Mouse (Mus musculus) ES-E14 (cell line): ENCODE data around the gene C2cd2. TPM values are rescaled to one million over a fixed set of nuclear protein-coding genes. Genes with fewer than 3 reads are reported as not detected.

Experiments used
- DNase-seq: peaks from one replicate; pipeline ENCODE4 v3.0.0-alpha.2; 2013; ENCODE audit warnings: low read depth, low spot score
- H3K27ac ChIP-seq: 2 replicates; pipeline ENCODE4 v1.5.1; 2012; ENCODE audit warnings: low read depth, mild to moderate bottlenecking, low read length, moderate library complexity, mixed read lengths; ENCODE audit not compliant: poor library complexity, insufficient read depth, severe bottlenecking
- H3K36me3 ChIP-seq: 2 replicates; pipeline ENCODE4 v1.6.1; 2012; ENCODE audit warnings: mild to moderate bottlenecking, low read length, moderate library complexity, mixed read lengths; ENCODE audit not compliant: control insufficient read depth, poor library complexity, insufficient read depth, severe bottlenecking
- H3K4me1 ChIP-seq, 2 experiments: fragments of 150-350 bp in 1 of 2; sonication (generic) in 1 of 2; 2 replicates each; pipeline ENCODE4 v1.6.1; 2012; ENCODE audit warnings: low read length in 2 of 2, mild to moderate bottlenecking in 1 of 2, mixed read lengths in 1 of 2; ENCODE audit not compliant: control insufficient read depth in 2 of 2, insufficient read depth in 2 of 2, poor library complexity in 1 of 2
- H3K4me3 ChIP-seq, 2 experiments: fragments of 150-350 bp in 1 of 2; sonication (generic) in 1 of 2; 2 replicates each; pipeline ENCODE4 v1.5.1; 2012; ENCODE audit warnings: low read length in 2 of 2, low read depth in 1 of 2, mild to moderate bottlenecking in 1 of 2, mixed read lengths in 1 of 2; ENCODE audit not compliant: insufficient read depth in 1 of 2, poor library complexity in 1 of 2, severe bottlenecking in 1 of 2
- H3K9ac ChIP-seq: 2 replicates; pipeline ENCODE4 v1.6.1; 2012; ENCODE audit warnings: low read depth, mild to moderate bottlenecking, low read length, mixed read lengths; ENCODE audit not compliant: poor library complexity, insufficient read depth, severe bottlenecking
- H3K9me3 ChIP-seq: fragments of 150-350 bp; sonication (generic); 2 replicates; pipeline ENCODE4 v1.6.1; 2012; ENCODE audit warnings: low read depth, mild to moderate bottlenecking, low read length; ENCODE audit not compliant: control insufficient read depth, insufficient read depth
- CHD2 ChIP-seq: IDR thresholded peaks from 2 replicates; pipeline ENCODE4 v1.6.1; 2014; ENCODE audit warnings: mild to moderate bottlenecking, low read depth, low read length, inconsistent platforms
- HCFC1 ChIP-seq: IDR thresholded peaks from 2 replicates; pipeline ENCODE4 v1.6.1; 2012; ENCODE audit warnings: low read length, inconsistent platforms, borderline replicate concordance; ENCODE audit not compliant: insufficient read depth
- MAFK ChIP-seq: IDR thresholded peaks from 2 replicates; pipeline ENCODE4 v1.6.1; 2014; ENCODE audit warnings: mild to moderate bottlenecking, low read depth, low read length, inconsistent platforms; ENCODE audit not compliant: insufficient read depth
- ZC3H11A ChIP-seq: IDR thresholded peaks from 2 replicates; pipeline ENCODE4 v1.6.1; 2012; ENCODE audit warnings: low read depth, mild to moderate bottlenecking, inconsistent platforms, low read length, borderline replicate concordance
- ZNF384 ChIP-seq: IDR thresholded peaks from 2 replicates; pipeline ENCODE4 v1.6.1; 2012; ENCODE audit warnings: low read depth, low read length, inconsistent platforms
- in situ Hi-C, 2 experiments: fragments of 600-800 bp; cut with MboI; formaldehyde crosslinking; loops; one replicate each; pipeline ENCODE4 v1.15.1; 2025; ENCODE audit warnings: low sequenced_read_pairs in 2 of 2, inconsistent platforms in 1 of 2; ENCODE audit not compliant: unreplicated experiment in 2 of 2
- total RNA-seq: library from RNA; depleted of rRNA; stranded (reverse); fragments of 300-350 nt; gene quantifications from 2 replicates; pipeline ENCODE4 v1.2.3, GENCODE M21; 2012

C2cd2 gene
- total RNA-seq, 1 experiment: 8.1 TPM

- in situ Hi-C loops: no loop called here
- H3K36me3 ChIP-seq: peaks cover 9% of the 10 kb centered on the region
- H3K4me3 ChIP-seq: no peak overlapping the region
- peaks cover 0 to 2% of the 10 kb centered on the region in 2 experiments; a peak in 1 of 4 replicates for H3K4me1 ChIP-seq
- no peak overlapping the region for H3K9ac ChIP-seq
- no peaks in the 10 kb centered on the region for H3K9me3 ChIP-seq
- no peak for DNase-seq
- H3K27ac ChIP-seq: no peak overlapping the region
- TF ChIP-seq CHD2: no peak
- TF ChIP-seq HCFC1: no peak
- no peak for TF ChIP-seq ZC3H11A
- TF ChIP-seq ZNF384: no peak
- no peak for TF ChIP-seq MAFK
Observed at GRCm38 (mm10) chr16:97957626-97958025, 4.8 kb downstream of the C2cd2 start.

DNA sequence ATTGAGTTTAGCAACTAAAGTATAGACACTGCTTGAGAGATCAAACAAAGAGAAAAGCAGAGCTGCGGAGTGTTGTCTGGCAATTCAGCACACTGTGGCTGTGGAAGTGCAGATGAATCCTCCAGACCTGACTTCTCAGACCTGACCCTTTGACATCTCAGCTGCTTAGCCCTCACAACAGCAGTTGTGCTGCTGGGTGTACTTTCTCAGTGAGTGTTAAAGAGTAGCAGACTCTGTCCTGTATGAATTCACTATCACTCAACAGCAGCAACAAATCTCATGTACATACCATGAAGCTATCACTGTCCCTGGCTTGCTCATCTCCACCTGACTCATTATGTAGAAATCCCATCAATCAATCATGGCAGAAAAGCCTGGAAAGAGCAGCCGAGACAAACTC, 6.4 kb downstream of the C2cd2 start:
- Histone ChIP-seq H3K4me3 (no peak overlapping the region), H3K36me3 (peaks cover 25% of the 10 kb centered on the region), H3K9ac (no peak overlapping the region), H3K27ac (no peak overlapping the region), H3K4me1 (no peaks in the 10 kb centered on the region; a peak in 1 of 4 replicates), H3K9me3 (no peaks in the 10 kb centered on the region)
- in situ Hi-C loops: no loop called here
- no peak for DNase-seq
- TF ChIP-seq CHD2 (no peak), MAFK (no peak), HCFC1 (no peak), ZC3H11A (no peak), ZNF384 (no peak)

DNA sequence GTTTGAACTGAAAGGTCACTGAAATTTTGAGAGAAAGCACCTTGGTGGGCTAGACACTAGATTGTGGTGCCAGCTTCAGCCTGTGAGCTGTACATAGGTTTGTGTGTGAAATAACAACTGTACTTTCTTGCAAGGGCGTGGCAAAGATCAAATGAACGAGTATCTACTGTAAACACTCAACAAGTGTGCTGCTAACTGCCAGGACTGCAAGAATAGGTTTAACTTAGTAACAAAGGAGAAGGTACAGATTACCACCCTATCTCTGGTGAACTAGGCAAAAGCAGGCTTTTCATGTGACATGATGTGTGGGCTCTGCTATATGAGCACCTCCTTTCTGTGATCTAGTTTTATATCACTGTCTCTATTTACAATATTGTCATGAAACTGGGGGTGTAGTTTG, 9.1 kb downstream of the C2cd2 start:
- H3K36me3 ChIP-seq: peaks cover 39% of the 10 kb centered on the region
- H3K4me3 ChIP-seq: no peak overlapping the region
- no peak overlapping the region for H3K9ac ChIP-seq
- no peak overlapping the region for H3K27ac ChIP-seq
- no peaks in the 10 kb centered on the region for H3K9me3 ChIP-seq
- no peaks in the 10 kb centered on the region; a peak in 1 of 4 replicates for H3K4me1 ChIP-seq
- in situ Hi-C loops: no loop called here
- DNase-seq: no peak
- TF ChIP-seq CHD2 (no peak), ZC3H11A (no peak), ZNF384 (no peak), HCFC1 (no peak), MAFK (no peak)

DNA sequence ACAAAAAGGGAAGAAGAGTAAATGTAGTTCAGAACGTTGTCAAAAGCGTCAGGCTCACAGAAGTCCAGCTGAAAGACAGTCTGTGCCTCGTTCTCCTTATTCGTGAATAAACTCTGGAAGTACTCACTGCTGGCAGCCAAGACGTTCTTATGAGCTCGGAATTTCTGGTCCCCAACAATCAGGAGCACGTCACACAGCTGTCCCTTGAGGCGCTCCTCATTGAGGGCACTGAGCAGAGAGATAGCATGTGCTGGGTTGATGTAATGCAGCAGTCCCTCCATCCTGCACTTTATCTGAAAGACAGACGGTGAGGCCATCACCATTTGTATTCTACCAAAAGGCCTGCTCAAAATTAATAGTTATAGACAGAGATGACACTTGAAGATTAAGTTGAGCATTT, 9.6 kb downstream of the C2cd2 start:
- H3K36me3 ChIP-seq: peaks cover 39% of the 10 kb centered on the region
- H3K4me1 ChIP-seq: no peaks in the 10 kb centered on the region; a peak in 1 of 4 replicates
- H3K9ac ChIP-seq: no peak overlapping the region
- no peak for DNase-seq
- H3K4me3 ChIP-seq: no peak overlapping the region
- no peak for TF ChIP-seq HCFC1
- TF ChIP-seq ZNF384: no peak
- no peak for TF ChIP-seq ZC3H11A
- TF ChIP-seq CHD2: no peak
- TF ChIP-seq MAFK: no peak
- no peak overlapping the region for H3K27ac ChIP-seq
- in situ Hi-C loops: no loop called here
- H3K9me3 ChIP-seq: no peaks in the 10 kb centered on the region

DNA sequence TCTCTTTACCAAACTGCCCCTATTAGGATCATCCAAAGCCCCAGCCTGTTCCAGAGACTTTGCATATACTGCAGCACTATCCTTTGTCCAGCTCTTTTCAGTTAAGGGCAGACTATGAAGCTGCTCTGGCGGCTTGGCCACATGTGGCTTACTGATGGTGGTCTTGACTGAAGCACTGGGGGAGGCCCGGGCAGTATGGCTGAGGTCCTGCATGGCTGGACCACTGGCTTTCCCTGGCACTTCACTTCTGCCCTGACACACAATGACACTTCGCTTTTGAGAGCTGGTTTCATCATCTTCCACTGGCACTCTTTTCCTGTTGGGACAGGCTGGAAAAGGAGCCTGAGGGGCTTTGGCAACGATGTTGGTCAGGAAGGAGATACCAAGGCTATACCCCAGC, 10.0 kb downstream of the C2cd2 start:
- in situ Hi-C loops: no loop called here
- TF ChIP-seq ZNF384 (no peak), HCFC1 (no peak), ZC3H11A (no peak), MAFK (no peak)
- H3K9ac ChIP-seq: no peak overlapping the region
- no peak overlapping the region for H3K27ac ChIP-seq
- no peak overlapping the region for H3K4me3 ChIP-seq
- peaks cover 39% of the 10 kb centered on the region for H3K36me3 ChIP-seq
- no peaks in the 10 kb centered on the region for H3K9me3 ChIP-seq
- no peaks in the 10 kb centered on the region; a peak in 1 of 4 replicates for H3K4me1 ChIP-seq
- no peak for DNase-seq
